Mouse (Mus musculus) stomach, embryonic 15.5 days (tissue): ENCODE data around the gene Aurkb. TPM values are rescaled to one million over a fixed set of nuclear protein-coding genes. Genes with fewer than 3 reads are reported as not detected.
"Not testable (repeated sequence)": the region's sequence is repeated elsewhere in the genome, so short reads cannot be mapped to it uniquely, and the experiment has no call there.

Experiments used
- ATAC-seq: fragments of 200-750 bp; cut with Nextera tagmentation; 2 replicates; pipeline ENCODE4 v1.8.0; 2017; ENCODE audit warnings: low read depth, moderate number of reproducible peaks, moderate TSS enrichment; ENCODE audit not compliant: insufficient read depth, low FRiP score
- H3K27ac ChIP-seq: fragments of 300-500 bp; sonication (generic); 2 replicates; pipeline ENCODE4 v1.5.1; 2015; ENCODE audit warnings: mild to moderate bottlenecking, inconsistent platforms
- H3K27me3 ChIP-seq: fragments of 300-500 bp; sonication (generic); replicated peaks from 2 replicates; pipeline ENCODE4 v1.6.1; 2015; ENCODE audit warnings: inconsistent platforms
- H3K36me3 ChIP-seq: fragments of 300-500 bp; sonication (generic); 2 replicates; pipeline ENCODE4 v1.6.1; 2015; ENCODE audit warnings: inconsistent platforms
- H3K4me1 ChIP-seq: fragments of 300-500 bp; sonication (generic); 2 replicates; pipeline ENCODE4 v1.6.1; 2015; ENCODE audit warnings: inconsistent platforms
- H3K4me2 ChIP-seq: fragments of 300-500 bp; sonication (generic); 2 replicates; pipeline ENCODE4 v1.6.1; 2015; ENCODE audit warnings: mild to moderate bottlenecking, inconsistent platforms
- H3K4me3 ChIP-seq: fragments of 300-500 bp; sonication (generic); replicated peaks from 2 replicates; pipeline ENCODE4 v1.5.1; 2015; ENCODE audit warnings: inconsistent platforms
- H3K9ac ChIP-seq: fragments of 300-500 bp; sonication (generic); 2 replicates; pipeline ENCODE4 v1.6.1; 2015; ENCODE audit warnings: inconsistent platforms
- H3K9me3 ChIP-seq: fragments of 300-500 bp; sonication (generic); 2 replicates; pipeline ENCODE4 v1.6.1; 2016; ENCODE audit warnings: inconsistent platforms
- WGBS: fragments of 180-500 bp; shearing (Covaris S2); methylation state at CpG from one replicate; pipeline ENCODE4 v1.1.7; 2015; 5-methylcytosine and 5-hydroxymethylcytosine counted together
- polyA plus RNA-seq: library from polyadenylated mRNA; unstranded; fragments of >200 nt; fragmentation: Nextera tagmentation; extraction: Ambion mirVana; gene quantifications from 2 replicates; pipeline ENCODE4 v1.2.1, GENCODE M21; 2015

Aurkb gene
- polyA plus RNA-seq, 1 experiment from 2014 or later = 134 TPM

- H3K27ac ChIP-seq = peak within 1 kb of the TSS; percentile 89
- peak within 1 kb of the TSS; percentile 91 for H3K4me2 ChIP-seq
- peak; percentile 48; the same call in 1 of the 2 replicates for ATAC-seq
- peaks cover 21% of the 10 kb centered on the region for H3K4me1 ChIP-seq
- peak within 1 kb of the TSS; percentile 99 for H3K9ac ChIP-seq
- WGBS = under 1% methylated on average over 67 of the region's 67 CpGs
- peak within 1 kb of the TSS; percentile 84 for H3K4me3 ChIP-seq
- H3K36me3 ChIP-seq = 0 out of 2 replicates have a peak, but pooled peaks cover 8% of the 10 kb centered on the region
- H3K9me3 ChIP-seq = no peaks in the 10 kb centered on the region
- H3K27me3 ChIP-seq = no peaks in the 10 kb centered on the region
Observed at GRCm38 (mm10) chr11:69088103-69088855, 42.8 kb downstream of the Aurkb start, which contains the start of gene Vamp2. Gene Vamp2, plus strand, starts transcription at chr11:69088490.

GRCm38 (mm10) chr11:69088856-69089615 lies 43.6 kb downstream of the Aurkb start:
- WGBS = 11% methylated on average over 25 of the region's 25 CpGs
- peak overlapping the region; percentile 91 for H3K4me2 ChIP-seq
- no peaks in the 10 kb centered on the region for H3K9me3 ChIP-seq
- peak overlapping the region; percentile 84 for H3K4me3 ChIP-seq
- peak overlapping the region; percentile 89 for H3K27ac ChIP-seq
- no peaks in the 10 kb centered on the region for H3K27me3 ChIP-seq
- peak overlapping the region; percentile 99 for H3K9ac ChIP-seq
- no peak; the same call in 1 of the 2 replicates for ATAC-seq
- H3K36me3 ChIP-seq = 0 out of 2 replicates have a peak, but pooled peaks cover 8% of the 10 kb centered on the region
- H3K4me1 ChIP-seq = peaks cover 21% of the 10 kb centered on the region

- ATAC-seq = no peak
- WGBS = 83% methylated on average over 12 of the region's 12 CpGs
- H3K9ac ChIP-seq = peak overlapping the region; percentile 99
- no peaks in the 10 kb centered on the region for H3K27me3 ChIP-seq
- peak overlapping the region; percentile 84 for H3K4me3 ChIP-seq
- H3K9me3 ChIP-seq = no peaks in the 10 kb centered on the region
- 0 out of 2 replicates have a peak overlapping the region, but pooled peaks have one; percentile 16 for H3K27ac ChIP-seq
- H3K4me1 ChIP-seq = peaks cover 21% of the 10 kb centered on the region
- peak overlapping the region; percentile 91 for H3K4me2 ChIP-seq
- H3K36me3 ChIP-seq = 0 out of 2 replicates have a peak, but pooled peaks cover 8% of the 10 kb centered on the region
Observed at GRCm38 (mm10) chr11:69089616-69090290, 44.3 kb downstream of the Aurkb start.

- H3K4me3 ChIP-seq = peak overlapping the region; percentile 84
- 0 out of 2 replicates have a peak, but pooled peaks cover 8% of the 10 kb centered on the region for H3K36me3 ChIP-seq
- no peak overlapping the region for H3K27ac ChIP-seq
- peak overlapping the region; percentile 91 for H3K4me2 ChIP-seq
- H3K27me3 ChIP-seq = no peaks in the 10 kb centered on the region
- no peak overlapping the region for H3K9ac ChIP-seq
- no peaks in the 10 kb centered on the region for H3K9me3 ChIP-seq
- peaks cover 21% of the 10 kb centered on the region for H3K4me1 ChIP-seq
- ATAC-seq = no peak
- 52% methylated on average over 6 of the region's 6 CpGs for WGBS
Observed at GRCm38 (mm10) chr11:69090367-69090766, 44.9 kb downstream of the Aurkb start.

- Histone ChIP-seq H3K4me3 (no peak overlapping the region), H3K27me3 (no peaks in the 10 kb centered on the region), H3K9me3 (no peaks in the 10 kb centered on the region), H3K9ac (no peak overlapping the region), H3K4me1 (peaks cover 21% of the 10 kb centered on the region), H3K27ac (0 out of 2 replicates have a peak overlapping the region, but pooled peaks have one; percentile 28), H3K4me2 (no peak overlapping the region), H3K36me3 (0 out of 2 replicates have a peak, but pooled peaks cover 8% of the 10 kb centered on the region)
- WGBS = 67% methylated on average over 7 of the region's 7 CpGs
- ATAC-seq = no peak
Observed at GRCm38 (mm10) chr11:69091566-69092385, 46.3 kb downstream of the Aurkb start.

GRCm38 (mm10) chr11:69092386-69092751 lies 46.9 kb downstream of the Aurkb start:
- Histone ChIP-seq H3K27me3 (no peaks in the 10 kb centered on the region), H3K36me3 (0 out of 2 replicates have a peak, but pooled peaks cover 8% of the 10 kb centered on the region), H3K4me2 (no peak overlapping the region), H3K4me1 (peaks cover 24% of the 10 kb centered on the region), H3K27ac (no peak overlapping the region), H3K4me3 (no peak overlapping the region), H3K9ac (no peak overlapping the region), H3K9me3 (no peaks in the 10 kb centered on the region)
- ATAC-seq = no peak
- WGBS = under 1% methylated on average over 3 of the region's 3 CpGs

GRCm38 (mm10) chr11:69092871-69093270 lies 47.4 kb downstream of the Aurkb start:
- no peak overlapping the region for H3K27ac ChIP-seq
- H3K9me3 ChIP-seq = no peaks in the 10 kb centered on the region
- no peaks in the 10 kb centered on the region for H3K27me3 ChIP-seq
- no peak overlapping the region for H3K9ac ChIP-seq
- 77% methylated on average over 4 of the region's 4 CpGs for WGBS
- ATAC-seq = no peak
- 0 out of 2 replicates have a peak, but pooled peaks cover 8% of the 10 kb centered on the region for H3K36me3 ChIP-seq
- no peak overlapping the region for H3K4me2 ChIP-seq
- H3K4me1 ChIP-seq = peaks cover 25% of the 10 kb centered on the region
- H3K4me3 ChIP-seq = no peak overlapping the region

- H3K9me3 ChIP-seq, H3K4me2 ChIP-seq: not testable (repeated sequence)
- peaks cover 31% of the 10 kb centered on the region for H3K4me1 ChIP-seq
Observed at GRCm38 (mm10) chr11:69093856-69094255, 48.4 kb downstream of the Aurkb start.

GRCm38 (mm10) chr11:69094697-69095429 lies 49.4 kb downstream of the Aurkb start, which contains the start of gene Per1:
Gene Per1, plus strand, starts transcription at chr11:69095217.
- peaks cover 31% of the 10 kb centered on the region for H3K4me1 ChIP-seq
- peak within 1 kb of the TSS; percentile 98 for H3K27ac ChIP-seq
- no peaks in the 10 kb centered on the region for H3K27me3 ChIP-seq
- H3K9me3 ChIP-seq = no peaks in the 10 kb centered on the region
- H3K36me3 ChIP-seq = 0 out of 2 replicates have a peak, but pooled peaks cover 8% of the 10 kb centered on the region
- peak within 1 kb of the TSS; percentile 91 for H3K4me2 ChIP-seq
- peak; percentile 89 for ATAC-seq
- peak within 1 kb of the TSS; percentile 66 for H3K4me3 ChIP-seq
- WGBS = under 1% methylated on average over 37 of the region's 37 CpGs
- peak within 1 kb of the TSS; percentile 77 for H3K9ac ChIP-seq

More at GRCm38 (mm10) chr11:69093856-69094255, 48.4 kb downstream of the Aurkb start:
- not testable (repeated sequence) for H3K27me3 ChIP-seq, ATAC-seq, H3K36me3 ChIP-seq, H3K4me3 ChIP-seq, H3K9ac ChIP-seq
- WGBS = 86% methylated on average over 7 of the region's 7 CpGs
- H3K27ac ChIP-seq = peak overlapping the region; percentile 77; the same call in 1 of the 2 replicates

- no peaks in the 10 kb centered on the region for H3K9me3 ChIP-seq
- peaks cover 33% of the 10 kb centered on the region for H3K4me1 ChIP-seq
- H3K4me2 ChIP-seq = peak overlapping the region; percentile 91
- peak overlapping the region; percentile 98 for H3K27ac ChIP-seq
- WGBS = 3% methylated on average over 27 of the region's 27 CpGs
- peak overlapping the region; percentile 66 for H3K4me3 ChIP-seq
- H3K36me3 ChIP-seq = peaks cover 9% of the 10 kb centered on the region
- peak overlapping the region; percentile 77 for H3K9ac ChIP-seq
- ATAC-seq = no peak
- no peaks in the 10 kb centered on the region for H3K27me3 ChIP-seq
Observed at GRCm38 (mm10) chr11:69095511-69096231, 50.2 kb downstream of the Aurkb start.
